Mouse (Mus musculus) neutrophil, adult 83 days (primary cell): ENCODE data around the gene Ocln. TPM values are rescaled to one million over a fixed set of nuclear protein-coding genes. Genes with fewer than 3 reads are reported as not detected.

Experiments used
- total RNA-seq, 2 experiments: library from RNA; stranded (reverse); gene quantifications; one replicate each; pipeline ENCODE4 v1.2.4; 2023

The Ocln gene
- total RNA-seq = not detected

GRCm38 (mm10) chr13:100552369-100553041 lies at the start of gene Ocln:
Gene Ocln (minus strand): TSS chr13:100552718.

GRCm38 (mm10) chr13:100492061-100492787 lies 60.3 kb downstream of the Ocln start, which contains the start of gene Gtf2h2:
Gene Gtf2h2 (minus strand): TSS chr13:100492579.

GRCm38 (mm10) chr13:100452415-100453127 lies 99.9 kb downstream of the Ocln start, which contains the start of gene Naip1:
Gene Naip1 (minus strand): TSS chr13:100452869.

Other genes with a start within 250 kb of the Ocln start
- 10 to 100 TPM; 17.4 to 20.9 TPM for gene Naip6, start 235.0 kb downstream of the Ocln start, total RNA-seq
- 1 to 10 TPM; 1.6 to 2.2 TPM for gene Naip1, start 99.8 kb downstream of the Ocln start, total RNA-seq
- gene Gtf2h2, start 60.1 kb downstream of the Ocln start, total RNA-seq = 10 to 100 TPM; 14.9 to 16.5 TPM
- gene Marveld2, start 64.3 kb upstream of the Ocln start, total RNA-seq = under 1 TPM; 0.31 to 0.37 TPM
- 10 to 100 TPM; 62.0 to 70.0 TPM for gene Ak6, start 98.3 kb upstream of the Ocln start, total RNA-seq
- gene Rad17, start 98.3 kb upstream of the Ocln start, total RNA-seq = 10 to 100 TPM; 19.9 to 20.1 TPM
- gene Taf9, start 98.9 kb upstream of the Ocln start, total RNA-seq = 10 to 100 TPM; 10.7 to 13.8 TPM
- gene Ccdc125, start 117.0 kb upstream of the Ocln start, total RNA-seq = 10 to 100 TPM; 51.3 to 51.4 TPM
- gene Cdk7, start 178.2 kb upstream of the Ocln start, total RNA-seq = 10 to 100 TPM; 16.9 to 19.4 TPM
- 10 to 100 TPM; 18.9 to 25.2 TPM for gene Mrps36, start 191.9 kb upstream of the Ocln start, total RNA-seq
- 10 to 100 TPM; 15.2 to 18.3 TPM for gene Cenph, start 223.2 kb upstream of the Ocln start, total RNA-seq
- gene Ccnb1, start 233.9 kb upstream of the Ocln start, total RNA-seq = 10 to 100 TPM; 76.9 to 88.0 TPM